Mouse (Mus musculus) gastrocnemius, postnatal 36 days (tissue): Measurements from ENCODE around the gene Sdk2. TPM values are rescaled to one million over a fixed set of nuclear protein-coding genes. Genes with fewer than 3 reads are reported as not detected.
A peak's percentile ranks its signal among the peaks of the same experiment; 100 is the strongest.

Source experiments
- DNase-seq, 2 experiments: peaks; one replicate each; pipeline ENCODE4 v3.0.0; 2022
- intact Hi-C: fragments of 180-260 bp; cut with DNase I; formaldehyde crosslinking; loops from one replicate; pipeline ENCODE4 v1.15.1; 2025
- total RNA-seq, 2 experiments: library from RNA; stranded (reverse); gene quantifications; 2 replicates each; pipeline ENCODE4 v1.2.3; 2021

Sdk2 gene
- total RNA-seq, 2 experiments from 2014 or later, result 0.54 to 0.59 TPM

DNA sequence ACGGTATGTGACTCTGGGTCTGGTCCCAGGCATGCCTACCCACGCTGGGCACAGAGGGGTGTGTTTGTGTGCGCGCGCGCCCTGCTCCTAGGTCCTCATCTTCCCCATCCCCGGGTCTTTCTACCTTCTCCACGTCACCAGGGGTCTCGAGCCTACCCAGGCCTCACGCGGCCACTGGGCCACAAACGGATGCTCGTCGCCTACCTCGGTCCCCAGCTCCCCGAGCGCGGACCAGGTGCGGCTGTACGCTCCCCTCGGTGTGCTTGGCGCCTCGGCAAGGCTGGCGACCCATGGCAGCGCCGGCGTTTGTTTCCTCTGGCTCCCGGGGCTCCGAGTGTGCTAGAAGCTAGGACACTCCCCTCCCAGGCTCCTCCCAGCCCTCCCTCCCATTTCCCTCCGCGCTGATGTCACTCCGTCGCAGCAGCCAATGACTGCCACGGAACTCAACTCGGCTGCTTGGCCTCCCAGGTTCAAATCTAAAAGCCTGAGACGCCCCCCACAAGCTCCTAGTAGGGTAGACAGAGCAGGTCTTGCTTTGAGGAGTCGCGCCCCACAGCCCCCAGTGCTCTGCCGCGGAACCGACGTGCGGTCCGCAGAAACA is 315.3 kb downstream of the Sdk2 start, which contains the start of gene Cdc42ep4:
Gene Cdc42ep4 (minus strand): TSS at position 398 of the 601 bp plus-strand sequence.
- intact Hi-C loops, result loop anchor here (2.0 kb wide), 1 partner anchor 59 kb away; no protein-coding TSS in a partner anchor
- DNase-seq, result peak; percentile 66 to 71

DNA sequence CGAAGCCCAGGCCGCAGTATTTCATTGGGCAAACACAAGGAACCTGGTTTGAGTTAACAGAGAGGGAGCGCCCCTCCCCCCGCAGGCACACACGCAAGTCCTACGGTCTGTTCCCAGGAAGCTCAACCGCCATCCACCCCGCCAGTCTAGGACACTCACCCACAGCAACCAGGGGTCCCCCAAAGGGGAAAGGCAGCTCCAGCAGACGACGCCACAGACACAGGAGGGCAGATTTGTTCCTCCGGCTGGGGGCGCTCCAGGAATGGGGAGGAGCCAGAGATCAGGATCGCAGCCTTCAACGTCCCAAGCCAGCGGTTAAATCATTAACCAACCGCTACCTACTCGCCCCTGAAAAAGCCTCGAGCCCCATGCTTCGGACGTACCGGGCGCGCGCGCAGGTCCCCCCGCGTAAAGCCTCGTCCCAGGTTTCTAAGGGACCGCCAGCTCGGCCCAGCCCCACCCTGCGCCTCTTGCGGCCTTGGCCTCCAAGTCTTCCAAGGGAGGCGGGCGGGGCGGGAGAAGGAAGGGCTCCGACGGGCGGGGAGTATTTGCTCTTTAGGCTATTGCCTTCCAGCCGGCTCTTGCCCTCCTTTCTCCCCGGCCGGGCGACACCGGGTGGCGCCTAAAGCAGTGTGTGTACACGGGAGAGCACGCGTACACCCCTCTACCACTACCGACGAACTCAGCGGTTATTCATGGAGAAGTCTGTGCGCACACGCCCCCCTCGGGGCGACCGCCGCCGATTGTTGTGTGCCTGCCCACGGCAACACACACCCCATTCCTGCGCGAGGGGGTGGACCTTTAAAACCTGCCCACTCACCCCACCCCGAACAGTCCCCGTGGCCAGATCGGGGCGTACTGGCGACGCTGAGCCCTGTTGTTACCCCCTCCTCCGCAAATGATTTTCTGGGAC is 316.0 kb downstream of the Sdk2 start:
- DNase-seq, result peak; percentile 60 to 75
- intact Hi-C loops, result loop anchor here (2.0 kb wide), 1 partner anchor 60 kb away; no protein-coding TSS in a partner anchor

DNA sequence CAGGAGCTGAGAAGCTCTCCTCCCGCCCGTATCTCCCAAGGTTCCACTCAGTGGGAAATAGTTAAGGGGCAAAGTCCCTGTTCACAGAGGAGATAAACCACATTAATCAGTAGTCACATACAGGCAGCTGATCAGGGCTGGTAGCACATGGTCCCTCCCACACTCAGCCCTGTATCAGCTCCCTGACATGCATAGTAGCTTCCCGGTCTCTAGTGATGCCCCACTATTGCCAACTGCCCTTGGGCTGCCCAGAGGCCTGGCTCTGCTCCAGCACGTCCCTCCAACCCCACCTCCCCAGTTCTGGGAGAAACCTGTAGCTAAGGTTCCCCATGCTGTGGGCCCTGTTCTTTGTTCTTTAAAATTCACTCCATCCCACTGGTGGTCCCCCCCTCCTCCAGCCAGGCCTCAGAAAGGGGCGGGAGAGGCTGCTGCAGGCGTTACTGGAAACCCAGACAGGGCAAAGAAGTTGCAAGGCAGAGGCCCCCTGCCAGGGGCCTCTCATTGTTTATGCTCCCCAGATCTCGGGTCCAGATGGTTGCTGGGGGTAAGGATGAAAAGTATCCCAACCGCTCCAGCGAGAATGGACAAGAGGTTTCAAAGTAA is 317.0 kb downstream of the Sdk2 start:
- intact Hi-C loops, result loop anchor here (2.0 kb wide), 1 partner anchor 61 kb away; no protein-coding TSS in a partner anchor
- no peak for DNase-seq

DNA sequence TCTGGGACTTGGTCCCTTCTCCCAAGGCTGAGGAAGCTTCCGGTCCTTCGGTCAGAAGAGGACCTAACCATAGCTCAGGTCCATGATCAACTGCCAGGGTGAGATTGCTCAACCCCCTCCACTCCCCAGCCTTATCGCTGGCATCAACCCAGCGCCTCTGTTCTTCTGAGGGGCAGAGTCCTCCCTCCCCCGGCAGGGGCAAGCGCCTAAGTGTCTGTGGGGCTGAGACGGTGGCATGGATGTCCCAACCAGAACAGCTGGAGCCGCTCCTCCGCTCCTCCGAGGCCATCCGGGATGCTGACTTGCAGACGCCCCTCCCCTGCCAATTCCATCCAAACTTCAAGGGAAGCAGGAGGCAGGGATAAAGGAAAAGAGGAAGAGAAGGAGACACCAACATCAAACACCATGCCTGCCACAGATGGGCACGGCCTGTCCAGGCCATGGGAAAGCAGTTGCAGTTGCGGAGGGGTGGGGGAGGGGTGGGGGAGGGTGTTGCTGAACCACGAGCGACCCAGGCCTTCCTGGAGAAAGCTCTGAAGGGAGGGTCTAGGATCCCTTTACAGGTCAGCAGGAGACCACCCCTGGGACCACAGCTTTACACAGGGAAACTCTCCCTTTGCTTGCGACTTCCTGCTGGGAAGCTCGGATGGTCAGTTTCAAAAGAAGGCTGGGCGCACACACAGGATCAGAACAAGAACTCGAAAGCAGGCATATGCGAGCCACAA is 317.9 kb downstream of the Sdk2 start:
- no peak for DNase-seq
- intact Hi-C loops, result no loop called here

DNA sequence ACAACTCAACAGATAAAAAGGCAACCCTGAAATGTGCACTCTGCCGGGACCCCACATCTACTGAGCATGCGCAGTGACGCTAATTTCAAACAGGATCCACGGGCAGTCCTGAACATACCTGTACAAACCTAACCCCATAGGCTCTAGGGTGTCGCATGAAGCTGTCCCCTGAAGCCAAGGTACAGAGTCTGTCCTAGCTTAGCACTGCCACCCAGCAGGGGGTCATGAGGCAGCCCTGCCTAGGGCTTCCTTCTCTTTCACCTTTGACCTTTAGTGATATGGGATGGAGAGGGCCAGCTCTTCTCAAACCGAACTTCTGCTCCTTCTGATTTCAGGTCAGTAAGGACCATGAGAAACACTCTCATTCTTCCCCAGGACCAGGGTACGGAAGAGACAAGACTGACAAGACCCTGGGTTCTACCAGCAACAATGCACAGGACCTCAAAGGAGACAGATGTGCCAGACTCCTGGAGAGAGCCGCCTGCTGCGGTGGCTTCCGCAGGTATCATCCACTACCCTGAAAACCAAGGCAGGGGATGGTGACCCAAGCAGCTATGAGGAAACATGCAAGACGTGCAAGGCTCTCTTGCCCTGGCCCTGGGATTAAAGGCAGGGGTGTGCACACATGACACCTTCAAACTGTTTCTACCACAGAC is 319.0 kb downstream of the Sdk2 start:
- DNase-seq, result no peak
- intact Hi-C loops, result no loop called here

DNA sequence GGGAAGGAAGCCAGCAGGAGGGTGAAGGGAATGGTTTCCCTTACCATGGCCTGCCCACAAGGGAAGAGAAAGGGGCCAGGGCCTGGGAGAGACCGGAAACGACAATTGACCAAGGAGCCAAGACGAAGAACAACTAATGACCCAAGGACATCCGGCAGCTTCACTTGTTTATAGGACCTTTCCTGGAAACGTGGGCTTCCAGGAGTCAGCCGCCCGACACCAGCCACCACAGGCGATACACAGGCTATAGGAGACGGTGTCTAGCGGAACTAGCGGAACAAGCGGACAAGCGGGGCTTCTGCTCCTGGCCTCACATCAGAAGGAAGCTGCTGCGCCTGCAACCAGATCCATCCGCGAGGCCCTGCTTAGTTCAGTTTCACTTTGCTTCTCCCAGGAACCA is 319.8 kb downstream of the Sdk2 start:
- intact Hi-C loops, result no loop called here

DNA sequence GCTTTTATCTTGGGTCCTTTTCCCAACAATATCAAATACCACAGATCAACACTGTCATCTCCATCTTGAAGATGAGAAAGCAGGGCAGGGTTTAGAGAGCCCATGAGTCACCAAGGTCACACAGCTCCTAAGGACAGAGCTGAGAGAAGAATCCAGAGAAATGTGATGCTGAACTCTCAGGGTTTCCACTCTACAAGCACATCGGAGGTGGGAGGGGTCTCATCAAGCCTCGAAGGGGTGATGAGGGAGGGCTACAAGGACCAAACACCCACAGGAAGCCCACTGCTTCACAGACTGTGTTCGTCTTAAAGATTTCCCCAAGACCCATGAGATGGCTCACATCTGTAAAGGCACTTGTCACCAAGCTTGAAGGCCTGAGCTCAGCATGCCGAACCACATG is 320.9 kb downstream of the Sdk2 start:
- DNase-seq, result no peak
- intact Hi-C loops, result no loop called here

More for the DNA sequence above, 319.8 kb downstream of the Sdk2 start:
- no peak for DNase-seq

DNA sequence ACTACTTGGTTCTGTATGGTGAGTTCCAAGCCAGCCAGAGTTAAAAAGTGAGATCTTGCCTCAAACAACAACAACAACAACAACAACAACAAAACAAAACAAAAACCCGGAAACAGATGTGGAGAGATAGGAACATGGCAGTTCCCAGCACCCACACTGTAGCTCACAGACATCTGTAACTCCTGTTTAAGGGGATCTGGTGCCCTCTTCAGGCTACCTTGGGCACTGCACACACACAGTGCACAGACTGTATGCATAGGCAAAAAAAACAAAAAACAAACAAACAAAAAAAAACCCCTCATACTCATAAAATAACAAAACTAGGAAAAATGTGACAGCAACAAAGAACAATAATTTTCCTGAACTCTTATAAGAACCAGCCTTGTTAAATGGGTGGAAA is 323.8 kb downstream of the Sdk2 start:
- intact Hi-C loops, result no loop called here
- DNase-seq, result no peak

DNA sequence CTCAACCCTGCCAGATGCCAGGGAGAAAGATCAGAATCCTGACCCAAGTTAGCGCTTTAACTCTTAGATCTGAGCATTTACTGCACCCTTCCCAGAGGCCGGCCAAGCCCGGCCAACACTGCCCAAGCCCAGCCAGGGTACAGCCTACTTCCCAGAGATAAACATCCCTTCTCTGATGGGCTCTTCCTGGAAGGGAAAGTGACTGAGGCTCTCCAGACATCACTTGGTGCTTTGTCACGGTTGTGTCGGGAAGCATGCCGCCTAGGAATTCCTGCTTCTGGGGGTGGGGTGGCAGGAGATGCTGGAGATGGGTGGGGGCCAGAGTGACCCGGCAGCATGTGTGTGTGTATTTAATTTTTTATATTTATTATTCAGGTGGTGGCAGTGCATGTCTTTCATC is 326.7 kb downstream of the Sdk2 start:
- intact Hi-C loops, result no loop called here
- DNase-seq, result no peak

DNA sequence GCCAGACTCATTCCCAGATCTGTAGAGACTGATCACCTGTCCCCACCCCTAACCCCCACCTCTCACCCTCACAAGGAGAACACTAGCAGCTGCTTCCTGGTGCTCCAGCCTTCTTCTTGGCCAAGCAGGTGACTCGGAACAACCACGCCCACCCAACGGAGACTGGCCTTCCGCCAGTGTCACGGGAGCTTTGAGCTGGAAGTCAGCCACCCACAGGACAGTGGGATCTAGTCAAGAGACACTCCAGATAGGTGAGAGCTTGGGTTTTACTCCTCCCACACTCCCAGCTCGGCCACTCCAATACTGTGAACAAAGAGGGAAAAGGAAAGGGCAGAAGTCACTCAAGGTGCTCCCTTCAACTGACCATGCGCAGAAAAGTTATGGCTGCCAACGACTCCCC is 327.6 kb downstream of the Sdk2 start:
- DNase-seq, result no peak

DNA sequence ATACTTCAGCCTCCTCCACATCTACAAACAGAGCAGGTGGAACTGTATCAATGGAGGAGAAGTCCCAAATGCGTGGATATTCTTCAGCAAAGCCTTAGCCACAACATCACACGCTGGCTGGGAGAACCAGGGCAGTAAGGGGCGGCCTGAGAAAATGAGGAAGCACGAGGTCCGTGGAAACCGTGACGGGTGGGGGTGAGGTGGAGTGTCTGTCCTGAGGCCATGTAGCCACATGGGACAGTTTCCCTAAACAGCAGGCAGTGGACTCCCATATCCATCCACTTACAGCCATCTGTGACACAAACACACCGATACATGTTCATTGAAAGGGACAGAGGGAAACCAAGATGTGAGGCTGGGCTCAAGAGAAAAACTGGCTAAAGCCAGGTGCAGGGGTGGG is 328.9 kb downstream of the Sdk2 start:
- no peak for DNase-seq
- intact Hi-C loops, result no loop called here

More for the DNA sequence above, 327.6 kb downstream of the Sdk2 start:
- intact Hi-C loops, result no loop called here

DNA sequence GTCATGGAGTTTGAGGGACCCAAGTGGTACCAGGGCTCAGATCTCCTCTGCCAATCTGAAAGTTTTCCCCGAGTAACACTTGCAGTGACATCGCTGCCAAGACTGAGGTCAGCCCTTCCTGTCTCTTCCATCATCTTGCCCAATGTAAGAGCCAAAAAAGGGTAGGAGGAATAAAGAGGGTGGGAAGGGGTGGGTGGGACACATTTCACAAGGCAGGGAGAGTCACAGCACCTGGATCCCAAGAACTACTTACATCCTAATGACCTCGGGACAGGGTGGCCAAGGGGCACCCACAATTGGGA is 329.3 kb downstream of the Sdk2 start:
- intact Hi-C loops, result no loop called here
- DNase-seq, result no peak

DNA sequence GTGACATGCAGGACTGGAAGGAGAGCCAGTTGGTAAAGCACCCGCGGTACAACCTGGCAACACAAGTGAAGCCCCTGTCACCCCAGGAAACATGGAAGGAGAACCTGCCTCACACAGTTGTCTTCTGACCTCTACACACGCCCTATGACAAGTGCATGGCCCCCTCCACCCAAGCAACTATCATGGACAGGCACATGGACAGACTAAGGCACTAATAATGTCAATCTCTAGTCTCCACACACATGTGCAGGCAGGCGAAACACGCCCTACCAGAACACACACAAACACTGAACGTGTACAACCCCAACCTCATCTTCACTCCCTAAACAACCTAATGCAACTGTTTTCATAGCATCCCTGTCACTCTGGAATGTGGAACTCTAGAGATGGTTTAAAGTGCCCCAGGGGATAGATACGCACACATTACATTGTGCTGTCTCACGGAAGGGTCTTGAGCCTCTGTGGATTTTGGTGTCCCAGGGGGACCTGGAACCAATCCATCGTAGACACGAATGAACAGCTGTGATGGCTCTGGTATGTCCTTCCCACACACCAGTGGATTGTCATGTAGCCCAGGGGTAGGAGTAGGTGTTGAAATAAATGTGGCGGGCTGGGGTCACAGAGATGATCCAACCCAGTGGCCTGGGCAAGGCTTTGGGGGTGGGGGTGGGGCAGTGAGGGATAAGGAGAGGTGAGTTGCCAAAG is 329.8 kb downstream of the Sdk2 start:
- no peak for DNase-seq
- intact Hi-C loops, result no loop called here

DNA sequence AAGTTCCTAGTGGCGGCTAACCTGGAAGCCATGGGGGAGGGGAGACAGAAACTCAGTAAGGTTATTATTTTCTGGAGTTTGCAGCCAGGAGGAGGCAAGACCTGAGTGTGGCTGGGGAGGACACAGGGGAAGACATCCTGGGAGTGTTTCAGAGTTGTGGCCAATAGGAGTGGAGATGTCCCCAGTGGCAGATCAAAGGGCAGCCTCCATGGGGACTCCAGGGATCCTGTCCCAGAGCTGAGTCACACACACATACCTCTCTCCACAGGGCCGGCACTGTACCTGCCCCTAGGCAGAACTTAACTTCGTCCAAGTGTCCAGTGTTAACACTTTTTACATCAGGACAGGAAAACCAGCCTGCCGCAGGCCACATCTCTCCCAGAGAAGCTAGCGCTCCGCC is 331.7 kb downstream of the Sdk2 start:
- no peak for DNase-seq
- intact Hi-C loops, result no loop called here

DNA sequence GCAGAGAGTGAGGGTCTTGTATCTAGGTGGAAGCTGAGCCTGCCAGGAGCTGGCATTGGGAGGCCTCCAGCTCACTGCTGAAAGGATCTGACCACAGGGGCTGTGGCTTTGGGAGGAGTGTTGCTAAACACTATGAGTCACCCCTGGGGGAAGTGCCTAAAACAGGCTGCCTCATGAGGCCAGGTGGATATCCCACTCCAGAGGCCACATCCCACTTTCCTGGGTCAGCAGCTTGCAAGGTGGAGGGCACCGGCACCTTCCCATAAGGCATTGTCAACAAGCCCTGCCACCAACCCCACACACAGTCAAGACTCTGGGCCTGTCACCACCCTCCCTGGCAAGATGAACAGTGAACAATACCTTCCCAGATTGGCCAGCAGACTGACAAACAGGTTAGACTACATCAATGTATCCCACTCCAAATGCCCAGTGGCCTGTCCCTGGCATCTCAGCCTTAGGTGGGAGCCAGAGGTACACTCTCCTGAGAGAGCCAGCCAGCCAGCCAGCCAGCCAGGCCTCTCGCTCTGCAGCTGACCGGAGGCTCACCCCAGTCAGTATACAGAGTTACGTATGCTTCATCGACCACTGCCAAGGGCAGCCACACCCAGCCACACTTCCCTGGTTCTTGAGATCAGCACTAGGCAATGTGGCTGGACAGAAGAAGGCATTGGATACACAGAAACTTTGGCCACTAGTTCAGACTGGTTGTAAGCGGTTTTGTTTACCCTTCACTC is 333.0 kb downstream of the Sdk2 start:
- intact Hi-C loops, result no loop called here
- no peak for DNase-seq

DNA sequence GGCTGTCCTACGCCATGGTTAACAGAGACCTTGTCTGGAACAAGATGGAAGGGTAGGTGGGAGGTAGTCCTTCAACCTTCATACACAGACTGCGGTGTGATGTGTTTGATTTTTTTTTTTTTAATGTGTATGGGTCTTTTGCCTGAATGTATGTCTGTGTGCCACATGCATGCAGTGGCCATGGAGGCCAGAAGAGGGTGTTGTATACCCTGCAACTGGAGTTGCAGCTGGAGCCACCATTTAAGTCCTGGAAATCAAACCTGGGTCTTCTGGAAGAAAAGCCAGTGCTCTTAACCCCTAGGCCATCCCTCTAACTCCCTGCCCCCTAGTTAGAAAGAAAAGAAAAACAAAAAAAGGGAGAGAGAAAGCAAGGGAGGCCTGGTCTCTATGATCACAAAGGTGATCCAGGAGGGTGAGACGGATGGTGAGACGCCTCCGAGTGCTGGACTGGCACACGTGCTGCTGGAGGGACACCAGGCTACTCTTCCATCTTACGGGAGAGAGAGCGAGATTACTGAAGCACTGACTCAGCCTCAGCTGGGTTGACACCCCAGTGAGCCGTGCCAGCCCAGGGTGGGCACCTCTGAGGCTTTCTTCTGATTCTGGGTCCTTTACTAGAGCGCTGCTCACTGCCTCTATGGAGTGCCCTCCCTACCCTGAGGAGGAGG is 334.8 kb downstream of the Sdk2 start:
- no peak for DNase-seq
- intact Hi-C loops, result no loop called here

DNA sequence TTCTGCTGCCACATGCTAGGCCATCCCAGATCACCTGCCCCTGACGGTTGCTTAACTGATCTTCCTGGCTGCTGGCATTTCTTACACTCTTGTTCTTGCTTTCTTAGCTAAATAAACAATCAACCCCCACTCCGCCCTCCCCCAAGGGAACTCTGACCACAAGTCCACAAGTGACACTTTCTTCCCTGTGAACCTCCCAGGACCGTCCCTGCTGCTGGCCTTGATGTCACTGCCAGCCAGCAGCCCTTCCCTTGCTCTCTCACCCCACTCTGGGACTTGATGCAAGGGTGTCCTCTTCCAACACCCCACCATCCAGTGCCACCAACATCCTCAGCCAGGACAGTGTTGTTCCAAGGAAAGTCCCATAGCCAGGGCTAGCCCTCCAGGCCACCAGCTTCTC is 336.0 kb downstream of the Sdk2 start:
- no peak for DNase-seq
- intact Hi-C loops, result no loop called here

DNA sequence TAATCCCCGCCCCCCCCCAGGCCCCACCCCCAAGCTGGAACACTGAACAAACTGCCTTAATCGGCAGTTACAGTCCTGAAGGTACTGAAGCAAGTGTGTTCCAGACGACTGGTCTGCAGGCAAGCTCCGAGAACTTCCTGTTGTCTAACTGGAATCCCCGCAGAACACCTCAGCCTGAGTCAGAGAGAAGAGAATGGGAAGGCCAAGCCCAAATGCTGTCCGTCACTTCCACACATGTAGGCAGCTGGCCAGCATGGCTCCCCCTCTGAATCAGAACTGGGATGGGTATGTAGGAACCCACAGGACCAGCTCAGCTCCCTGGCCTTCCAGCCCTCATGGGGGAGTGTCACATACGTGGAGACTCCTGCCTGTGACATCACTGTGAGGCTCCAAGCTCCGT is 336.9 kb downstream of the Sdk2 start:
- no peak for DNase-seq
- intact Hi-C loops, result no loop called here

DNA sequence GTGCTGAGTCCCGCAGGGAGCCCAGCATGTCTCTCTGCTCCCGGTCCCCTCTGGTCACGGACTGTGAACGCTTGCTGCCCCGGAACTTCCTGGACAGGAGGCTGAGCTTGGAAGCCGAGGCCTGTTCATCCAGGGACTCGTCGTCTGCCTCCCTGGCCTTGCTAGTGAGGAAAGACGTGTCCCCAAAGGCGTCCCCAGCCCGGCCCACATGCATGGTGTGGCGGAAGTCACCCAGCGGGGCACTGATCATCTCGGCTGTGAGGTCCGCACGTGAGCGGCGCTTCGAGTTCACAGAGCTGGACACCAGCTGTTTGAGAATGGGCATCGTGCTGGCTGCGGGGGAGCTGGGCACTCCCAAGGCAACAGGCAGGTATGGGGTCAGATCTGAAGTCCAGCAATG is 337.6 kb downstream of the Sdk2 start:
- DNase-seq, result no peak
- intact Hi-C loops, result no loop called here
